Mouse (Mus musculus) left cerebral cortex, adult 2 months (tissue): ENCODE results near the gene Itpkb. TPM values are rescaled to one million over a fixed set of nuclear protein-coding genes. Genes with fewer than 3 reads are reported as not detected.
A peak's percentile ranks its signal among the peaks of the same experiment; 100 is the strongest.

Source experiments
- DNase-seq, 2 experiments: peaks; one replicate each; pipeline ENCODE4 v3.0.0; 2021 to 2022; ENCODE audit warnings: low spot score in 2 of 2, mixed read lengths in 1 of 2; ENCODE audit errors: extremely low spot score in 1 of 2
- H3K27ac ChIP-seq: fragments of 200-600 bp; 2 replicates; pipeline ENCODE4 v1.8.1; 2022
- H3K4me3 ChIP-seq: fragments of 200-600 bp; 2 replicates; pipeline ENCODE4 v1.8.1; 2022
- CTCF ChIP-seq: fragments of 200-600 bp; IDR thresholded peaks from 2 replicates; pipeline ENCODE4 v1.8.1; 2022; ENCODE audit warnings: antibody characterized with exemption, mild to moderate bottlenecking, moderate library complexity
- intact Hi-C: fragments of 180-260 bp; cut with DNase I; formaldehyde crosslinking; loops from one replicate; pipeline ENCODE4 v1.15.1; 2025
- total RNA-seq, 2 experiments: library from RNA; stranded (reverse); gene quantifications; 2 replicates each; pipeline ENCODE4 v1.2.3; 2021

The Itpkb gene
- total RNA-seq, 2 experiments from 2014 or later = 17.9 to 18.2 TPM

- intact Hi-C loops = no loop called here
- Histone ChIP-seq H3K27ac (peak overlapping the region; percentile 28; the same call in 1 of the 2 replicates), H3K4me3 (no peak overlapping the region)
- no peak for TF ChIP-seq CTCF
- no peak for DNase-seq
Observed at GRCm38 (mm10) chr1:180393017-180393797, 62.9 kb downstream of the Itpkb start.

- no peak for DNase-seq
- no peak overlapping the region for H3K4me3 ChIP-seq
- peak overlapping the region; percentile 28; the same call in 1 of the 2 replicates for H3K27ac ChIP-seq
- no peak for TF ChIP-seq CTCF
- intact Hi-C loops = no loop called here
Observed at GRCm38 (mm10) chr1:180393873-180394272, 63.6 kb downstream of the Itpkb start.

GRCm38 (mm10) chr1:180397734-180398133, 67.4 kb downstream of the Itpkb start:
- no peak for DNase-seq
- Histone ChIP-seq H3K27ac (no peak overlapping the region), H3K4me3 (no peak overlapping the region)
- intact Hi-C loops = no loop called here
- no peak for TF ChIP-seq CTCF

GRCm38 (mm10) chr1:180398446-180398845, 68.2 kb downstream of the Itpkb start:
- no peak overlapping the region for H3K27ac ChIP-seq
- no peak for DNase-seq
- TF ChIP-seq CTCF = no peak
- no peak overlapping the region for H3K4me3 ChIP-seq
- intact Hi-C loops = no loop called here

GRCm38 (mm10) chr1:180400691-180401455, 70.6 kb downstream of the Itpkb start:
- H3K27ac ChIP-seq = no peak overlapping the region
- intact Hi-C loops = no loop called here

GRCm38 (mm10) chr1:180401725-180402124, 71.4 kb downstream of the Itpkb start:
- Histone ChIP-seq H3K4me3 (no peak overlapping the region), H3K27ac (no peak overlapping the region)
- no peak for TF ChIP-seq CTCF
- no peak for DNase-seq
- intact Hi-C loops = no loop called here

More at GRCm38 (mm10) chr1:180400691-180401455, 70.6 kb downstream of the Itpkb start:
- no peak overlapping the region for H3K4me3 ChIP-seq
- DNase-seq = no peak
- no peak for TF ChIP-seq CTCF

- intact Hi-C loops = no loop called here
- Histone ChIP-seq H3K4me3 (no peak overlapping the region), H3K27ac (peak overlapping the region; percentile 83)
- no peak for TF ChIP-seq CTCF
- no peak for DNase-seq
Observed at GRCm38 (mm10) chr1:180402481-180403081, 72.3 kb downstream of the Itpkb start.

GRCm38 (mm10) chr1:180403357-180403693, 73.0 kb downstream of the Itpkb start:
- no peak overlapping the region for H3K4me3 ChIP-seq
- peak overlapping the region; percentile 83 for H3K27ac ChIP-seq
- DNase-seq = no peak
- no peak for TF ChIP-seq CTCF
- intact Hi-C loops = no loop called here

GRCm38 (mm10) chr1:180403694-180404606, 73.7 kb downstream of the Itpkb start:
- no peak for TF ChIP-seq CTCF
- H3K27ac ChIP-seq = peak overlapping the region; percentile 83
- H3K4me3 ChIP-seq = no peak overlapping the region
- intact Hi-C loops = no loop called here
- DNase-seq = no peak

GRCm38 (mm10) chr1:180404706-180405105, 74.4 kb downstream of the Itpkb start:
- intact Hi-C loops = loop anchor here (5.0 kb wide), 1 partner anchor 237 kb away; no protein-coding TSS in a partner anchor
- peak overlapping the region; percentile 75 for H3K27ac ChIP-seq
- TF ChIP-seq CTCF = no peak
- H3K4me3 ChIP-seq = no peak overlapping the region
- no peak for DNase-seq

- peak overlapping the region; percentile 75 for H3K27ac ChIP-seq
- intact Hi-C loops = loop anchor here (5.0 kb wide), 1 partner anchor 238 kb away; no protein-coding TSS in a partner anchor
Observed at GRCm38 (mm10) chr1:180405576-180406335, 75.5 kb downstream of the Itpkb start.

More at GRCm38 (mm10) chr1:180405576-180406335, 75.5 kb downstream of the Itpkb start:
- no peak for DNase-seq
- H3K4me3 ChIP-seq = no peak overlapping the region
- no peak for TF ChIP-seq CTCF
